Mouse (Mus musculus) embryonic facial prominence, embryonic 11.5 days (tissue): ENCODE data around the gene Swi5. TPM values are rescaled to one million over a fixed set of nuclear protein-coding genes. Genes with fewer than 3 reads are reported as not detected.

Source experiments
- ATAC-seq: fragments of 200-750 bp; cut with Nextera tagmentation; replicated peaks from 2 replicates; pipeline ENCODE4 v1.8.0; 2017; ENCODE audit warnings: low read depth; ENCODE audit not compliant: insufficient number of reproducible peaks, low FRiP score, low TSS enrichment
- DNase-seq: peaks from one replicate; pipeline ENCODE4 v3.0.0-alpha.2; 2015; ENCODE audit warnings: low spot score
- H3K27ac ChIP-seq: fragments of 300-500 bp; sonication (generic); replicated peaks from 2 replicates; pipeline ENCODE4 v1.5.1; 2014; ENCODE audit warnings: mild to moderate bottlenecking, low read depth, low read length, control low read depth
- H3K27me3 ChIP-seq: fragments of 300-500 bp; sonication (generic); 2 replicates; pipeline ENCODE4 v1.6.1; 2014; ENCODE audit warnings: mild to moderate bottlenecking, low read length, moderate library complexity, mixed read lengths; ENCODE audit not compliant: control insufficient read depth, insufficient read depth
- H3K36me3 ChIP-seq: fragments of 300-500 bp; sonication (generic); replicated peaks from 2 replicates; pipeline ENCODE4 v1.6.1; 2014; ENCODE audit warnings: low read depth, mild to moderate bottlenecking, low read length, moderate library complexity, mixed read lengths; ENCODE audit not compliant: control insufficient read depth, insufficient read depth
- H3K4me1 ChIP-seq: fragments of 300-500 bp; sonication (generic); 2 replicates; pipeline ENCODE4 v1.6.1; 2014; ENCODE audit warnings: low read length, mixed read lengths; ENCODE audit not compliant: control insufficient read depth, insufficient read depth
- H3K4me2 ChIP-seq: fragments of 300-500 bp; sonication (generic); 2 replicates; pipeline ENCODE4 v1.6.1; 2014; ENCODE audit warnings: low read depth, mild to moderate bottlenecking, control low read depth, low read length, moderate library complexity
- H3K4me3 ChIP-seq: fragments of 300-500 bp; sonication (generic); 2 replicates; pipeline ENCODE4 v1.5.1; 2014; ENCODE audit warnings: low read depth, low read length, control low read depth
- H3K9ac ChIP-seq: fragments of 300-500 bp; sonication (generic); replicated peaks from 2 replicates; pipeline ENCODE4 v1.6.1; 2014; ENCODE audit warnings: mild to moderate bottlenecking, control low read depth, low read length
- H3K9me3 ChIP-seq: fragments of 300-500 bp; sonication (generic); replicated peaks from 2 replicates; pipeline ENCODE4 v1.6.1; 2016; ENCODE audit warnings: mild to moderate bottlenecking, low read length, inconsistent platforms, mixed read lengths; ENCODE audit not compliant: control insufficient read depth
- WGBS: fragments of 180-500 bp; shearing (Covaris S2); extraction: QIAGEN DNeasy Blood & Tissue Kit; methylation state at CpG from one replicate; pipeline ENCODE4 v1.1.7; 2014; 5-methylcytosine and 5-hydroxymethylcytosine counted together
- polyA plus RNA-seq: library from polyadenylated mRNA; unstranded; fragments of >200 nt; fragmentation: Nextera tagmentation; extraction: Ambion mirVana; gene quantifications from 2 replicates; pipeline ENCODE4 v1.2.1, GENCODE M21; 2014

The Swi5 gene
- polyA plus RNA-seq, 1 experiment from 2014 or later = 406 TPM

DNA sequence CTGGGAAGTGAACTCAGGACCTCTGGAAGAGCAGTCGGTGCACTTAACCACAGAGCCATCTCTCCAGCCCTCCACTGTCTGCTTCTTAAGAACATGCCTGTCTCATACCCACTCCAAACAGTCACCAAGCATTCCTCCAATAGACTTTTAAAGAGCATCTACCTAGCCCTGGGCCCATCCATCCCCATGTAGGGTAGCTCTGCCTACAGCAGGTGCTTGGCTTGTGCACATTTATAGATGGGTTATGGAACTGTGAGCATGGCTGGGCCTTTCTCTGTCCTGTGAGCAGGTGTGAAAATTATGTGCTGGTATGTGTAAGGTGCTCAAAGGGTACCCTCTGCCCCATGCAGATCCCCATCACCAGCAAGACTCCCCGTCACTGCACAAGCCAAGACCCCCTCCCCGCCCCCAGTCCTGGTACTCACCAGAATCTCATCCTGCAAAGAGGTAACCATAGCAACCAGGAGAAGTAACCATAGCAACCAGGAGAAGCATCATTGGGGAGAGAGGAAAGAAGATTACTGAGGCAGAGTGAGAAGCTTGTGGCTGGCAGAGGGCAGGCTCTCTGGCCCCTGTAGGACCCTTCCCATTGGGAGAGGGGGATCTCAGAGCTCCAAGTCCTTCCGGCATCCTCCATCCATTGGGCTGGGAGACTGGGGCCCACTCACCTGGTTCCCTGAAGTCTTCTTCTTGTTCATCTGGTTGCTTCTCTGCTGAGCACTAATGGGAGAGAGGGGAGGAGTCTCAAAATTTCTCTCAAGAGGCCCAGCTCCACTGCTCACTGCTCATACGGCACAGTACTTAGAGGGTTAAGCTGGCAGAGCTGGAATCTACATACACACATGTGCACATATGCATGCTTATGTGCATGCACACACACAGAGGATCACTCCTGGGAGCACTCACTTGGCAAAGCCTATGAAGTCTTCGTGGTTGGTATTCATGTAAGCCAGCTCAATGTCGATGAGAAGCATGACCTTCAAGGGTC, 35.2 kb upstream of the Swi5 start:
- no peak for ATAC-seq
- WGBS = 82% methylated on average over 7 of the region's 7 CpGs
- Histone ChIP-seq H3K4me3 (no peak overlapping the region), H3K27me3 (no peaks in the 10 kb centered on the region), H3K9ac (no peak overlapping the region), H3K27ac (no peak overlapping the region), H3K4me2 (no peak overlapping the region), H3K36me3 (no peaks in the 10 kb centered on the region), H3K4me1 (peaks cover 9% of the 10 kb centered on the region), H3K9me3 (no peaks in the 10 kb centered on the region)
- no peak for DNase-seq

DNA sequence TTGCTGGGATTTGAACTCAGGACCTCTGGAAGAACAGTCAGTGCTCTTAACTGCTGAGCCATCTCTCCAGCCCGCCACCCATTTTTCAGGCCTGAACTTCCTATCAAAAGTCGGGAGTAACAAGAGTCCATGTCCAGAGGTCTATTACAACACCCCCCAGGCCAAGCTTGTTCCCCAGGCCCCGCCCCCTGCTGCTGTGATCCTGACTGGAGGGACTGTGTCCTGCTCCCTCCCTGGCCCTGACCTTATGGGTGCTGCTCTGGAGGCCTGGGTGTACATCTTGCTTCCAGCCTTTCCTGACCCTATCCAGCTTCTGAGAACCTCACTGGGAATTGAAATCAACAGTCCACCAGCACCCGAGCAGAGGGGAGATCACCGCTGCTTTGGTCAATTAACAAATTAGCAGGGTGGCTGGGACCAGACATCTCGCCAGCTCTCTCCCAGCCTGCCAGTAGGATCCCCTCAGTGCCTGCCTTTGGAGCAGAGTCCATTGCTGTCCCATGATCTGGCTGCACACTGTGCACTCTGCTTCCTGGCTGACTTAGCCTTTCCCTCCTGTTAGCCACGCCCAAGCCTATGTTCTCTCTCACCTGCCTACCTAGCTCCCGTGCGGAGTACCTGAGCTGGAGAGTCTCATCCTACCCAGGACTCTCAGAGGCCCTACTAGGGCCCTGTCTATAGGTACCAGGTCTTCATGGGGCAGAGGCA, 33.9 kb upstream of the Swi5 start:
- no peak for ATAC-seq
- 71% methylated on average over 9 of the region's 9 CpGs for WGBS
- DNase-seq = no peak
- H3K4me2 ChIP-seq = no peak overlapping the region
- H3K36me3 ChIP-seq = no peaks in the 10 kb centered on the region
- no peaks in the 10 kb centered on the region for H3K27me3 ChIP-seq
- H3K9ac ChIP-seq = no peak overlapping the region
- no peaks in the 10 kb centered on the region for H3K9me3 ChIP-seq
- H3K4me1 ChIP-seq = peaks cover 16% of the 10 kb centered on the region
- H3K27ac ChIP-seq = no peak overlapping the region
- H3K4me3 ChIP-seq = no peak overlapping the region

- peaks cover 18% of the 10 kb centered on the region for H3K4me1 ChIP-seq
- H3K4me2 ChIP-seq = no peak overlapping the region
- ATAC-seq (no peak), DNase-seq (no peak)
- no peaks in the 10 kb centered on the region for H3K9me3 ChIP-seq
- WGBS = 42% methylated on average over 11 of the region's 11 CpGs
- H3K27me3 ChIP-seq = no peaks in the 10 kb centered on the region
- peak overlapping the region; percentile 100 for H3K27ac ChIP-seq
- H3K9ac ChIP-seq = no peak overlapping the region
- H3K36me3 ChIP-seq = no peaks in the 10 kb centered on the region
- no peak overlapping the region for H3K4me3 ChIP-seq
Observed at GRCm38 (mm10) chr2:32320721-32321120, 32.8 kb upstream of the Swi5 start.

DNA sequence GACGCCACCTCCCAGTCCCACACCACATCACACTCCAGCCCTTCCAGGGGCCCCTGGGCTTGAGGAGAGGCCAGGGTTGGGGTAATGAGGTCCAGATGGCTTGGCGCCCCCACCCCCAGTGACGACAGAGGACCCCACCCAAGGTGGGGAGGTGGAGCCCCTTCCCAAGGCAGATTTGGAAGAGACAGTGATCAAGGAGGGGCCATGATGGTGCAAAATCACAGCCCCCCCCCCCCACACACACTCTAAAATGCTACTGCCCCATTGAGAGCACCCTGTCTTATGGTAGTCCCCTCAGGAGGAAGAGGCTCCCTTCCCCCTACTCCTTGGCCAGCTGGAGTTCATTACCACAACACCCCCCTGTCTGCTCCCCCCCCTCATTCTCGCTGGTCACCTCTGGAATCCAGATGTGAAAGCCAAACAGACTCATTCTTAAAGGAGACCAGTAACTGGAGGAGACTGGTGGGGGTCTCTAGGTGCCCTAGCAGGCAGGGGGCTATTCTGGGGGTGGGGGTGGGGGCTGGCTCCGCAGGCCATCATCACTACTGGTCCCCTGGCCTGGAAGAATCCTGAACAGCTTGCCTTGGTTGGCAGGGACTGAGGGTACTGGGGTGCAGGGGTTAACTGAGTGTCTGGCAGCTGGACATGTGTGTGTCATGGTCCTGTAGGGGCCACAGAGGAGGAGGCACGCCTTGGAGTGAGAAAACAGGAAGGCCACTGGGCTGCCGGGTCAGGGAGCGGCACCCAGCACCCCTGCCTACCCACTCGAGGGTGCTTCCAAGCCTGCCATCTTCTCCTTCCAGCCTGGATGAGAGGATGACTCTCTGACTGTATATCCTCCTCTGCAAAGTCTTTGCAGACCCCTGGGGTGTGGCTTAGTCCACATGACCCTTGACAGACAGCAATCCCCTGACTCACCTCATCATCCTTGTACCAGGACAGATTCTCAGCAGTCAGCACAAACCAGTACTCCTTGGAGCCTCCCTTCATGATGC, 32.0 kb upstream of the Swi5 start:
- Histone ChIP-seq H3K36me3 (no peaks in the 10 kb centered on the region), H3K9me3 (no peaks in the 10 kb centered on the region), H3K4me1 (peaks cover 19% of the 10 kb centered on the region), H3K4me2 (peak overlapping the region; percentile 27), H3K4me3 (no peak overlapping the region), H3K27me3 (no peaks in the 10 kb centered on the region), H3K9ac (peak overlapping the region; percentile 32; the same call in 1 of the 2 replicates), H3K27ac (peak overlapping the region; percentile 100)
- ATAC-seq (peak; percentile 44), DNase-seq (peak; percentile 92)
- 18% methylated on average over 9 of the region's 9 CpGs for WGBS

DNA sequence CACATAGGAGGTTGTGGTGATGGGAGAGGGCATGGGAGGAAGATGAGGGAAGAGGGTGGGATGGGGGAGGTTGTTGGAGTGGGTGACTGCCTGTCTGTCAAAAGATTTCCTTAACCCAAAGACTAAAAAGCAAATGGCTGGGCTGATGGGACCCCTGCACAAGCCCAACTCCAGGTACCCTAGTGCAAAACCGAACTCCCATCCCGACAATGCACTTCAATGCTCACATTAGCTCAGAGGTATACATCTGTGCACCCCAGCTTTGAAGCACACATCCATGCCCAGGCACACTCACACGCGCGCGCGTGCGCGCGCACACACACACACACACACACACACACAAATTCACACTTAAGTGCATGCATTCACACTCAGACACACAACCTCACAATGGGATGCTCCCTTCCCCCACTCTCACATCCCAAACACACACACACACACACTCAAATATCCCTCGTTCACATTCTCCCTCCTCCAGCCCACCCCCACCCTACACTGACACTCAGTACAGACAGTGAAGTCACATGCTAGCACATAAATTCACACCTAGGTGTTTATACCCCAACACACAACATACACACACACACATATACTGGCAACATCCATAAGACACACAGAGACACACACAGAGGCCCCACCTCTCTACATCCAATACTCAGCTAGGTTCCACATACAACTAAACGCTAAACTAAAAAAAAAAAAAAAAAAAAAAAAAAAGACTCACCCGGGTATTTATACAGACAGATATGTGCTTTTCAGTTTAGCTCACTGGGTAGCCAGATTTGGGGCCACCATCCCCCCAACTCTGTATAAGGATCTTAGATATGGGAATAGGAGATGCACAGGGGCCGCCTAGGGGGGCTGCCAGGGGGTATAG, 31.1 kb upstream of the Swi5 start:
- 46% methylated on average over 14 of the region's 14 CpGs for WGBS
- no peak for ATAC-seq
- peak; percentile 49 for DNase-seq
- Histone ChIP-seq H3K27ac (peak overlapping the region; percentile 100), H3K27me3 (no peaks in the 10 kb centered on the region), H3K4me1 (peaks cover 21% of the 10 kb centered on the region), H3K9ac (peak overlapping the region; percentile 92), H3K36me3 (no peaks in the 10 kb centered on the region), H3K9me3 (no peaks in the 10 kb centered on the region), H3K4me2 (peak overlapping the region; percentile 84), H3K4me3 (peak overlapping the region; percentile 56)

DNA sequence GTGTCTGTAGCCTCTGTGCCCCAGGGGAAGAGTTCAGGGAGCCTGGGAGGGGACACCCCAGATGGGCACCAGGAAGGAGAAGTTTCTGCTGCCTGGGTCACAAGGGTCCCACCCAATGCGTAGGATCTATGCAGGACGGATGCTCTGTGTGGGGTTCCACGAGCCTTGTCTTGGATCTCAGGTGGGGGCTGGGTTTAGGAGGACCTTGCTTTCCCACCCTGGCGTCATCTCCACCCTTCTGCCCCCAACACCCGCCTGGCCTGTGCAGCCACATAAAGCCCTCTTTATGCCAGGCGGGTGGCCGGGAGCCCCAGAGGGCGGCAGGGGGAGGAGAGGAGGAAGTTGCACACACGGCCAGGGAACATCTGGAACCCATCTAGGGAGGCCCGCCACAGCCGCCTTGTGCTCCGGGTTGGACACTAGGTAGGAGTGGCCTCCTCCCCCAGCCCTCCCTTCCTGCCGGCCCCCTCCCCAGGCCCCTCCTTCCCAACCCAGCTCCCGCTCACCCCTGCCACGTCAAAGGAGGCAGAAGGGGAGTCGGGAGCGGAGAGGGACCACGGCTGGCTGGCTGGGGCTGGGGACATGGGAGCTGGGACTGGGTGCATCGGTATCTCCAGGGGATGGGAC, 30.0 kb upstream of the Swi5 start:
- WGBS = 2% methylated on average over 16 of the region's 19 CpGs
- Histone ChIP-seq H3K27me3 (no peaks in the 10 kb centered on the region), H3K4me1 (peaks cover 21% of the 10 kb centered on the region), H3K9me3 (no peaks in the 10 kb centered on the region), H3K4me3 (peak overlapping the region; percentile 56), H3K9ac (peak overlapping the region; percentile 92), H3K27ac (peak overlapping the region; percentile 100), H3K4me2 (peak overlapping the region; percentile 84), H3K36me3 (no peaks in the 10 kb centered on the region)
- DNase-seq (peak; percentile 98), ATAC-seq (peak; percentile 72)
